Mouse (Mus musculus) liver, embryonic 14.5 days (tissue): ENCODE data around the gene Bzw2.

Experiments used
- CTCF ChIP-seq: IDR thresholded peaks from 2 replicates; pipeline ENCODE4 v1.5.1; 2016; ENCODE audit warnings: antibody characterized with exemption, low read depth, control low read depth
- EP300 ChIP-seq: IDR thresholded peaks from 2 replicates; pipeline ENCODE4 v1.6.1; 2016; ENCODE audit warnings: antibody characterized with exemption, low read depth

DNA sequence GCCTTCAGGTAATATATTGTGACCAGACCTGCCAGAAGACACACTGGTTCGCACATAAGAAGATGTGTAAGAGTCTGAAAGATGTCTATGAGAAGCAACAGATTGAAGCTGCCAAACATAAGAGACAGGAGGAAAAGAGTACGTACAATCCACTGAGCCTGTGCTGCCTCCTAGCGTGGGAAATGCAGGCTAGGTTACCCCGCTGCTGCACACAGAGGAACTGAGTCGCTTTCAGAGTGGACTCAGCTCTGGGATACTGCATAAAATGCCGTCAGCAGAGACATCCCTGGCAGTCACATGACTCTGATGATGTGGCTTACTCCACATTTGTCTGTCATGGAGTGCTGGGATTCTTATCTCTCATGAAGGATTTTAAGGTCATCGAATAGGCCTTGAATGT, 37.1 kb upstream of the Bzw2 start:
- TF ChIP-seq CTCF = no peak
- no peak for TF ChIP-seq EP300
